Mouse (Mus musculus): Measurements from ENCODE around the gene Arhgap22.

The Arhgap22 gene

DNA sequence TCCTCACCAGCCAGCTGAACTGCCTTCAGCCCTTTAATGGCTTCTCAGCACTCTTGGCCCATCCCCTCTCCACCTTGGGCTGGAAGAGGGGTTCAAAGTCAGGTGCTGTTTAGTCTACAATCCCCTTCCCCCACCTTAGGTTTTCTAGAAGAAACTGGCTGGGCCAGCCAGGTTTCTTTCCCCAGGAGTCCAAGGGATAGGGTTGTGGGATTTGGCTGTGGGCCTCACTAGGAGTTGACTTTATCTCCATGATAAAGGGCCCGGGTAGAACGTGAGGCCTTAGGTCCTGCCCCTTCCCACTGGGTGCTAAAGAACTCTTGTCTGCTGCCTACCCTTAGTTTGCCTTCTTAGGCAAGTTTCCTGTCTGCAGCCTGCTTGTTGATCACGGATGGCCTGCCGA, 117.8 kb downstream of the Arhgap22 start:
- no peak for DNase-seq (ENCODE audit: low read depth, low spot score)

DNA sequence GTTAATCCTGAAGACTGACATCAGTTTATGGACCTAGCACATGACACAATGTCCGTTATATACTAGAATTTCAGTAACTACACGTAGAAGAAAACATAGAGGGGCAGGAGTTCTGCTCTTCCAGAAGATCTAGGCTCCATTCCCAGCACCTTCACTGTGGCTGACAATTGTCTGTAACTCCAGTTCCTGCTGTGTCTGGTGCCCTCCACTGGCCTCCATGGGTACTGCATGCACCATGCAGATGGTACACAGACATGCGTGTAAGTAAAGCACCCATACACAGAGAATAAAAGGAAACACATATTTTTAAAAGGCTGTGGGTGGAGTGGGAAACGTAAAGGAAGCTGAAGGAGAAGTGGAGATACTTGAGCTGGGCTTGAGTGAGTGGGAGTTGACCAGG, 120.0 kb downstream of the Arhgap22 start:
- no peak for DNase-seq (ENCODE audit: low read depth, low spot score)

DNA sequence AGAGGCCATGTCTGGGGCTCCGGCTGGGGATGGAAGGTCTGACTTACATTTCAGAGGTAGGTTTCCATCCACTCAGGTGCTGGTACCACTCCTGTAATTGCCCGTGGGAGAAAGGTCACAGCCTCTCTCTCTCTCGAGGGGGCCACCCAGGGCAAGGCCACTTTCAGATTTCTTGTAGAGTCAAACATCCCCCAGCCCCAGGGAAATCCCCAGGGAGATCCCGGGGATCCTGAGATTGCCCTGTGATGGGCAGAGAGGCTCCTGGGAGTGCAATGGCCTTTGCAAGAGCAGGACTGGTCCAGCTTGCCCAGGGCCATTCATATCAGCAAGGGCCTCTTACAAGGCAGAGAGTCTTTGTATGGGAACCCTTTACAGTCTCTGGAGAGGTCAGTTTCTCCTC, 120.6 kb downstream of the Arhgap22 start:
- no peak for DNase-seq (ENCODE audit: low read depth, low spot score)

DNA sequence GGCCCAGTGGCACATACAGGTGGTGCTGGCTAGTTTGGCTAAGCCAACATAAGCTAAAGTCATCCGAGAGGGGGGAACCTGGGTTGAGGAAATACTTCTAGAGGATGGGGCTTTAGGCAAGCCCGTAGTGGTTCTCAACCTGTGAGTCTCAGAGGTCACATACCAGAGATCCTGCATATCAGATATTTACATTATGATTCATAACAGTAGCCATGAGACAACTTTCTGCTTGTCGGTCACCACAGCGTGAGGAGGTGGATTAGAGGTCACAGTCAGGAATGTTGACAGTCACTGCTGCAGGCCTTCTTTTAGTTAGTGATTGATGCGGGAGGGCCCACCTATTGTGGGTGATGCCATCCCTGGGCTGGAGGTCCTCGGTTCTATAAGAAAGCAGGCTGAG, 121.9 kb downstream of the Arhgap22 start:
- no peak for DNase-seq (ENCODE audit: low read depth, low spot score)

DNA sequence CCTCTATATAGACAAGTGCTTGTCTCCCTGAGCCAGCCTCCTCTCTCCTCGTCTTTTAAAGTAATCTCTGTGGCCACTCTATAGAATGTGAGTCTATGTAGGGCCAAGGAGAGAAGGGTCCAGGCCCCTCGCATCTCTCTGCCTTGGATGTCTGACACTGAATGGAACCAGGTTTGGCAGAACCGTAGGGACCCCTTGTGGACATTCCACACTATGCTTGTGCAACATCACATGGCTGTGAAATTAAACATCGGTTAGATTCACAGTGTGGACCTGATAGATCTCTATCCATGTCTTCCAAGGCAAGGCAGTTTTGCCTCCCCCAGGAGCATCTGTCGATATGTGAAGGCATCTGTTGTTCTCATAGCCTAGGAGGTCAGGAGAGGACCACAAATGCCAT, 124.9 kb downstream of the Arhgap22 start:
- DNase-seq (ENCODE audit: low read depth, low spot score) = no peak

DNA sequence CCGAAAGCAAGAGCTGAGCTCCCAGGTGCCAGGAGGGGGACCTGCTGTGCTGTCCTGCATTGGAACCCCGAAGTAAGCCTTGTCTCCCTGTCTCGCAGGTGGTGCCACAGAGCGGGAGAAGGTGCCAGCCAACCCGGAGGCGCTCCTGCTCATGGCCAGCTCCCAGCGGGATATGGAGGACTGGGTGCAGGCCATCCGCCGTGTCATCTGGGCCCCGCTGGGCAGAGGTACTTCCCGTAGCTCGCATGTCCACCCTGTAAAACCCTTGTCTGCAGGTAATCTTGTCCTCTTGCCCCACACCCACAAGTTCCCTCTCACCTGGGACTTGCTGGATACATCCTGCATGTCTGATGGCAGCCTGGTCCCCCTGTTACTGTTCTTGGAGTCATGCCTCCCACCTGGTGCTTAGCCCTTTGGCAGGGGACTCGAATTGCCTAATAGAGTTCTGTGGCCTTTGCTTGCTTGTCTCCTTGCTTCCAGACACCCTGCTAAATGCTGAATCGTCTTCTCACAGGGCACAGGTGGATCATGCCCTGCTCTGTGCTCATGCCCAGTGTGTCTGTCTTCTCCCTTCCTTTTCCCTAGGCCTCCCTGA, 129.4 kb downstream of the Arhgap22 start:
- no peak for DNase-seq (ENCODE audit: low read depth, low spot score)

DNA sequence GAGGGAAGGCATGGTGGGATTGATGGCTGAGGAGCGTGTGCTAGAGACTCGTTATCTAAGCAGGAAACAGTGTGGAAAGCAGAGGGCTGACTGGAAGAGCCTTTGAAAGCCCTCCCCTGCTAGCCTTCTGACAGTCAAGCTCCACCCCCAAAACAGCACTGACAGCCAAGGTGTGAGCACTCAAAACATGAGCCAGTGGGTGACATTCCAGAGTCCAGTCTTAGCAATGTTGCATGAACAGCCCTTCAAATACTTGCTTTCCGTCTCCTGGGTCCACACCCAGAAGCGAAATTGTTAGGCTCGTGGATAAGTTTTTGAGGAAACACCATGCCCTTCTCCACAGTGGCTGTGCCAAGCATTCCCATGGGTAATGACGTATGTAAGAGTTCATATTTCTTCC, 132.7 kb downstream of the Arhgap22 start:
- DNase-seq (ENCODE audit: low read depth, low spot score) = no peak

DNA sequence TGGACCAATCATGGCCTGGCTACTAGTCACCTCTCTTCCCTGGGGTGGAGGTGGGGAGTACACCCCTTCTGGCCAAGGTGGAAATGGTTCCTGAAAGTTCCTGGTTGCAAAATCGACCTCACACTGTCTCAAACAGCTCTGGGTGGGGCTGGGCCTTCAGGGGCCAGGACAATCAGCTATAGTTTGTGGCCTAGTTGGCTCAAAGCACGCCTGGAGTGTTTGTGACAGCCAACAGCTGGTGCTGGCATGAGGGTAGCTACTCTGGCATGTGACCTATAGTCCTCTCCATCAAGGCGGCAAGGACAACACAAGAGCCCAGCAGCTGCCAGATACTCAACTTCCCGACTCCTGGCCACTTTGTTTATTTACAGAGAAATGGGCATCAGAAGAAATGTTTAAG, 133.9 kb downstream of the Arhgap22 start:
- DNase-seq (ENCODE audit: low read depth, low spot score) = no peak

DNA sequence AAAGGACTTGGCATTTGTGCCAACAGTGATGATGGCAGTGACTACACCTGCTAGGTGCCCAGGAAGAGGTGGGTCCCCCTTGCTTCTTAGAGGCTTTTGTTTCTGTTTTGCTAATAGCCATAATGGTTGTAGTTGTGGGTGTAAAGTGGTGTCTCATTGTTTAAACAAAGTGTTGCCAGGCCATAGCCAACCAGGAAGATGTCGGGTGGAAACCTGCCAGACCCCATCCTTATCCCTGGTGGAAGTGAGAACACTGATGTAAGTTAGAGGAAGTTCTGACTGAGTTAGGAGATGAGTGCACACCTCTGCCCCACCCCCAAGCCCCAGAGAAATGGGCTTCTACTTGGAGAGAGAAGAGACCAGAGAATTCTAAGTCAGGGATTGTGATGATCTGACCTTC, 134.3 kb downstream of the Arhgap22 start:
- no peak for DNase-seq (ENCODE audit: low read depth, low spot score)

DNA sequence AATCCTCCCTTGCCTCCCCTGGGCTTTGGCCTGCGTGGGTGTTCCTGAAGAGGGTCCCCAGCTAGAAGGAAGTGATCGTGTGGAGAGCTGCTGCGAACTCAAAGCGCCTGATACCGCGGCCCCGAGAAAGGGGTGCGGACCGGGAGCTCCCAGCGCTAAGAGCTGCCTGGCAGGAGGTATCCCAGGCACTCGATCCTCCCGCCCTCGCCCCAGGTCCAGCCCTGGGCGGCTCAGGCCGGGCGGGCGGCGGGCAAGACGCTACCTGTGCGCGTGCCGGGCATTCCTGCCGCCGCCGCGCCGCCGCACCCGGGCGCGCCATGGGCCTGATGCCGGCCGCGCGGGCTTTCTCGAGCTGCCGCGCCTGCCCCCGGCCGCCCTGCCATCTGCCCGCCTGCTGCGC, 137.2 kb downstream of the Arhgap22 start:
- DNase-seq (ENCODE audit: low read depth, low spot score) = no peak

DNA sequence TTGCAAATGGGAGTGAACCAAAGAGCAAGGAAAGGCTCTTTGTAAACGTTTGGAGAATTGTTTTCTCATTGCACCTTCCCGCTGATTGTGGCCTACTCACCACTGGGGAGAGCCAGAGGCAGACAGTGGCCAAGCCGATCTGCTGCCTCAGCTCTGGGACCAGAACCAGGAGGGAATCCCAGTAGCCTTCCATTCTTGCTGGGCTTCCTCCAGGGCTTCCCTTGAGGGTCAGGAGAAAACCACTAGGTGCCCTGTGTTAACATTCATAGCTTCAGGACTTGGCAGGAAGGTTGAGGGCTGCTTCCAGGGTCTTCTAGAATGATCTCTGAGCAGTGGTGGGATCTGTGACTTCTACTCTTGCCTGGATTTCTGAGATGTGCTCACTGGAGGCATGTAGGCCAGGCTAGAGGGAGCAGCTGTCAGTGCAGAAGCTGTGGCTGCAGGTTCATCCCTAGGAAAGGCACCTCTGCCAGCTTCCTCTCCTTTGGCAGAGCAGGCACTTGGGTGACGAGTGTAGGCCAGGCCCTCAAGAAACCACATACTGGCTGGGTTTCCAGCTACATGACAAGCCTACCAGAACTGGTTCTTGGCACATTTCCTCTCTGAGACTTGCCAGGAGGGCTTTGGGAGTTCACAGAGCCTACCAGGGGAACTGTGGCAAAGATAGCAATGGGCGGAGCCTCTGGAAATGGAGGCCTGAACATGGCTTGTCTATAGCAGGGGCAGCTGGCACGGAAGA, 138.3 kb downstream of the Arhgap22 start:
- DNase-seq (ENCODE audit: low read depth, low spot score) = no peak

DNA sequence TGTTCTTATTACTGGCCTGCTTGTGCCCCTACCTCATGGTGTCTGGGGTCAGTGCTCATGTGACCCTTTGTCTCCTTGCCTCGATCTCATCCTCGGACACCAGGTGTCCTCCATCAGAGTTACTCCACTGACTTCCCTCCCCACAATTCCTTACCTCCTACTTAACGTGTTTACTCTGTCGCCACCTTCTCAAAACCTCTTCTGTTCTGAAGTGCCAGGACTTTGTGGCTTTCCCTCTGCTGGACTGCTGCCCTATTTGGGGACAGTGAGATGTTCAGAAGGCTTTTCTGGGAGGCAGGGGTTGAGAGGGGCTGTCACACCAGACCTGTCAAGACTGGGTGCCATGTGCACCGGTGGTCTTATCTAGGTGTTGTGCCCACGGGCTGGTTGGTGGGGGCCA, 139.1 kb downstream of the Arhgap22 start:
- DNase-seq (ENCODE audit: low read depth, low spot score) = no peak

DNA sequence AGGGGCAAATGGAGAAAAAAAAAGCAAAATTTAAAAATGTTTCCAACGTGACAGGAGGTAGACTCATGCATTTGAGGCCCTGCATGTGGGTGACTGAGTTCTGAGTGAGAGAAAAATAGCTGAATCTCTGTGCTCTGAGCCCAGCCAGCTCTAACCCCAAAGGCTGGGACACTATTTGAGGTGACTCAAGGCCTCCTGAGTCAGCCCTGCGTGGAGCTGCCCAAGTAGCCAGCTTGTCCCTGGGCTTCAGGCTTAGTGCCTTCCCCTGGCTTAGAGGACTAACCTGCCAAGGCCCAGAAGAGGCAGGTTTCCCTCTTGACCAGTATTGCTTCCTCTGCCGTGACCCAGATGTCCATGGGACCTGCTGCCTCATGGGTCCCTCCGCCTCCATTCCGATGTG, 141.4 kb downstream of the Arhgap22 start:
- no peak for DNase-seq (ENCODE audit: low read depth, low spot score)

DNA sequence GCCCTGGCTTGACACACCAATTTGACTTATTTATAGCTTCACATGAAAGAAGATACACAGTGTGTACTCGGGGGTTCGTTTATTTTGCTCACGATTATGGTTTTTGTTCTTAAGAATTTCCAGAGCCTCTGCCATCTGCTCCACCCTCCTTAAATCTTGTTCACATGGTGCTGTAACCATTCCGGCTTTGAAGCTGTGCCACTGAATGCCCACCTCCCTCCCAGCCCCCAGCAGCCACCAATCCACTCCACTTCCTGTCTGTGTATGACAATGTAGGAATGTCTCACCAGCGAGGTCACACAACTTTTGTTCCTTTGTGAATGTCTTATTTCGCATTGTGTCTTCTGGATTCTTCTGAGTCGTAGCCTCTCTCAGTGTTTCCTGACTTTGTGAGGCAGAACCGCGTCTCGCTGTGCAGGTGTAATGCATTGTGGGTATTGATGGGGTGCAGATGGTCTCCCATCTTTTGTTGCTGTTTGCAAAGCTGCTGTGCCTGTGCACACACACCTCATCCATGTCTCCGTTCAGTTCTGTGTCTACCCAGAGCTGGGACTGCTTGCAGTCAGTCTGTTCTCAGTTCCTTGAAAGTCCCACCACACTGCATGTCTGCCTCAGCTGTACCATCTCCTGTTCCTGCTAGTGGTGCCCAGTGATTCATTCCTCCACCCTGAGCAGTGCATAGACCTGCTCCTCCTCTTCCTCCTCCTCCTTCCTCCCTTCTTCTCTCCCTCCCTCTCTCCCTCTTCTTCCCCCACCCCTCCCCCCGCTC, 144.0 kb downstream of the Arhgap22 start:
- DNase-seq (ENCODE audit: low read depth, low spot score) = no peak

DNA sequence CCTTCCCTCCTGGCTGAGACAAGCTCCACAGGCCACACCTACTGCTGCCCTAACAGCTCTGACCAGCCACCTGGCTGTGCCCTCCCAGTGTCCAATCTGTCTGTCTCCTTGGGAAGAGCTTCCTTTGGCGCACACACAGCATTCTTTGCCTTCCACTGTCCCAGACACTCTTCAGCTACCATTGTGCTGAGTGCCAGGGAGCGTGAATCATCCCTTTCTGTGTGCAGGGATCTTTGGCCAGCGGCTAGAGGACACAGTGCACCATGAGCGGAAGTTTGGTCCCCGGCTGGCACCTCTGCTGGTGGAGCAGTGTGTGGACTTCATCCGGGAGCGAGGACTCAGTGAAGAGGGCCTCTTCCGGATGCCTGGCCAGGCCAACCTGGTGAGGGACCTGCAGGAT, 145.1 kb downstream of the Arhgap22 start:
- no peak for DNase-seq (ENCODE audit: low read depth, low spot score)

DNA sequence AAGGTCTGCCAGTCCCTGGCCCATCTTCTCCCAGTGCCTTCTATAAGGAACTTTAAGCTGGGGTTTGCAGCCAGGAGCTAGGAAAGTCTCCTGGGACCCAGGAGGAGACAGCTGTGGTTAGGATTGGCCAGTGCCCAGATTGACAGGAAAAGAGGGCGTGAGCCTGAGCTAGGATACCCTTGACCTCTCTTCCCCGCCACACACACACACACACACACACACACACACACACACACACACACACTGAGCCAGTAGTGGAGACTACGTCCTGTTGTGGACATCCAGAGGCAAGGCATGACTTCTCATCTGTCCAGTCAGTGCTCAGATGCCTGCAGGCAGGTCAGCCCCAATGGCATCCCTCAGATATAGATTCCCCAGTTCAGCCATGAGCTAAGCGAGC, 147.7 kb downstream of the Arhgap22 start:
- no peak for DNase-seq (ENCODE audit: low read depth, low spot score)

DNA sequence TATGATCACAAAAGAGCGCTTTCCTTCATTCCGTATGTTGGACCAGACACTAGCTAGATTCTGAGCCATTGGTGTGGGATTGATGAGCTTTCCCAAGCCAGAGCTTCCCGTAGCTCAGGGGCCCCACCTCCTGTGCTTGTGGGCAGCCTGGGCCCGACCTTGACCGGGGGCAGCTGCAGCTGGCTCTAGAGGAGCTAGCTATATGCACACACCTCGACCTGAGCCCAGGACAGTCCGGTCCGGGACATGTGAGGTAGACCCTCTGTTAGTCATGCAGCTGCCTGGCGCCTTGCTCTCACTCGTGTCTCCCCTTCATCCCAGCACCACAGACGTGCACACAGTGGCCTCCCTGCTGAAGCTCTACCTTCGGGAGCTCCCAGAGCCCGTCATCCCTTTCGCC, 148.3 kb downstream of the Arhgap22 start:
- DNase-seq (ENCODE audit: low read depth, low spot score) = no peak

DNA sequence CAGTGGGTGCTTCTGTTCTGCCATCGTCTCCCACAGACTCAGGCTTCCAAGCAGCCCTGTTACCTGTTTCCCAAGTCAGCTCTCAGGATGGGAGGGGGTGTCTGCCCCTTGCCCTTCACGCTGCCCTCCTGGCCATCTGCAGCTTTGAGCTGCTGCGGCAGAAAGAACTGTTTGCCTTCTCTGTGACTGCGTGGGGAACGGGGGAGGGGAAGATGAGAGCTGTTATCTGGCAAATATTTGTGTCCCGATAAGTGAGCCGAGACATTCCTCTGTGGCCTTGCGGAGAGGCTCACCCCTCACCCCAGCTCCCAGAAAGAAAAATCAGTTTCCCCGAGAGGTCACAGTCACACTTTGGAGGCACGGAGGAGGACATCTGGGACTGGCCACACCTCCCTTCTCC, 149.0 kb downstream of the Arhgap22 start:
- DNase-seq (ENCODE audit: low read depth, low spot score) = no peak

DNA sequence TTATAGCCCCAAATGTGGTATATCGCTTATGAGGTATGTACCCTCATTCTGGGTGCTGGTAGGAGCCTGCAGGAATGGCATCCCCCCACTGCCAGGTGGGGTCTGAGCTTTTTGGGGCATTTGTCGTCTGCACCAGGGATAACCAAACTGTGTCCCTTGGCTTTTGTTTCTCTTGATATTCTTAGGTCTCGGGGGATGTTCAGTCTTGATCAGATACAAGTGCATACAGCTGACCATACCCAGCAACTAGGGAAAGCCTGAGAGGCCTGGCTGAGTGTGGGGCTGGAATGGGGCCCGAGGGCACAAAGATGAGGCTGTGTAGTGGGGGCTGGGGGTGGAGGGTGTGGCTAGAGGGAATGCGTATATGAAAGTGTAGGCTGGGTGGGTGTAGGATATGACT, 149.8 kb downstream of the Arhgap22 start:
- DNase-seq (ENCODE audit: low read depth, low spot score) = no peak

DNA sequence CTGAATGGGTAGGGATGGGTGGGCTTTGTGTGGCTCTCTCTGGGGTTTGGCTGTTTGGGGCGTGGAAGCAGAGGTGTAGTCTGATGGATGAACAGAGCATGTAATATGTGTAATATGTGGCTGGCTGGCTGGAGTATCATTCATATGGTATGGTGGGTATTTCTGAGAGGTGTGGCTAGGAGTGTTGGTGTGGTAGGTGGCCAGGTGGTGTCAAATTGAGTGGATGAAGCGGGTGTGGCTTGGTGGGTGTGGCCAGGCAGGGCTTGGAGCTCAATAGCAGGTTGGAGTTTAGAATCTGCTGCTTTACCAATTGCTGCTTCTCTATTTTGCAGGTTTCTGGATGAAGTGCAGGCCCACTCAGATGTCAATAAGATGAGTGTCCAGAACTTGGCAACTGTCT, 150.2 kb downstream of the Arhgap22 start:
- DNase-seq (ENCODE audit: low read depth, low spot score) = no peak

DNA sequence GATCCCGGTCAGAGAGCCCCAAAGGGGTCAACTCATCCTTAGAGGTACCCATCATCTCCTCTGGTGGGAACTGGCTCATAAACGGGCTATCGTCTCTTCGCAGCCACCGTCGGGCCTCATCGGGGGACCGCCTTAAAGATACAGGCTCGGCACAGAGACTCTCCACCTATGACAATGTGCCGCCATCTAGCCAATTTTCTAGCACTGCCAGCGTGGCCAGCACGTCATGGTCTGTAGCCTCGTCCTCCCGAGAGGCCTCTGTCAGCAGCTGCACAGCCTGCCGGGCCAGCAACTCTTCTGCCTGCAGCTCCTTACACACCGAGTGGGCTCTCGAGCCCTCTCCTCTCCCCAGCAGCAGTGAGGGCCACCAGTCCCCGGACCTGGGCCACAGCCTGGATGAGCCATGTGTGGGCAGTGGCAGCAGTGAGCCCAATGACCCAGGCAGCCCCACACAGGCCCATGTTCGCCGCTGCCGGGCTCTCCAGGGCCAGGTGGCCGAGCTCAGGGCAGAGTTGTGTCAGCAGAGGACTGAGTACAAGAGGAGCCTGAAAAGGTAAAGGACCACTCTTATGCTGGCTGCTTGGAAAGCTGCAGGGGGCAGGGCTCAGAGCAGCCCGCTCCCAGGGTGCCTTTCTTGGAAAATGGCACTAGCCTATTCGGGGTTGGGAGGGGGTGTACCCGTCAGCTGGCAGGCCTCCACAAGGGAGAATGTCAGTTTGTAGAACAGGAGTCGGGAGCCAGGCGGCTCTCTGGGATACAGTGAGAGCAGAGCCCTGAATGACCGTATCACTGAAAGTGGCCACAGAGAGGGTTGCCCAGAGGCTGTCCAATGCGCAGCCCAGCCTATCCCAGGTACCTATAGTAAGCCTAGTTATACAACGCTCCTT, 153.3 kb downstream of the Arhgap22 start:
- no peak for DNase-seq (ENCODE audit: low read depth, low spot score)

DNA sequence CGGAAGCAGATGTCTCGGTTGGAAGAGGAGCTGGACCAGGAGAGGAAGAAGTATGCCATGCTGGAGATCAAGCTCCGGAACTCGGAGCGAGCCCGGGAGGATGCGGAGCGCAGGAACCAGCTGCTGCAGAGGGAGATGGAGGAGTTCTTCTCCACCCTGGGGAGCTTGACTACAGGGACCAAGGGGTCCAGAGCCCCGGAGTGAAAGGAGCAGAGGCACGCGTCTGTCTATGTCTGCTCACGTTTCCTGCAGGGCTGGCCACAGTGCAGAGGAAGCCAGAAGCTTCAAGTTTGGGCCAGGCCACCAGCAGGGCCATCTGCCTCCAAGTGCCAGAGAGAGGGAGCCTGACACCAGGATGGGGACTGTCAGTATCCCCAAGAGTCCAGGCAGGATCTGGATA, 155.5 kb downstream of the Arhgap22 start:
- no peak for DNase-seq (ENCODE audit: low read depth, low spot score)

Data from retina, postnatal 7 days (tissue).